Mouse (Mus musculus) liver, postnatal 0 days (tissue): Measurements from ENCODE around the gene Tuft1. TPM values are rescaled to one million over a fixed set of nuclear protein-coding genes. Genes with fewer than 3 reads are reported as not detected.
A peak's percentile ranks its signal among the peaks of the same experiment; 100 is the strongest.
"Not testable (repeated sequence)": the region's sequence is repeated elsewhere in the genome, so short reads cannot be mapped to it uniquely, and the experiment has no call there.

Experiments used
- ATAC-seq: fragments of 200-750 bp; cut with Nextera tagmentation; 2 replicates; pipeline ENCODE4 v1.8.0; 2017; ENCODE audit warnings: mild to moderate bottlenecking, moderate library complexity
- DNase-seq: peaks from one replicate; pipeline ENCODE4 v3.0.0-alpha.2; 2016
- H3K27ac ChIP-seq: fragments of 300-500 bp; sonication (generic); 2 replicates; pipeline ENCODE4 v1.5.1; 2014; ENCODE audit warnings: antibody characterized with exemption, moderate library complexity, mild to moderate bottlenecking, low read depth
- H3K27me3 ChIP-seq: fragments of 300-500 bp; sonication (generic); 2 replicates; pipeline ENCODE4 v1.6.1; 2014; ENCODE audit warnings: low read length, control low read depth, mixed read lengths; ENCODE audit not compliant: insufficient read depth
- H3K36me3 ChIP-seq: fragments of 300-500 bp; sonication (generic); replicated peaks from 2 replicates; pipeline ENCODE4 v1.6.1; 2014; ENCODE audit warnings: mild to moderate bottlenecking, control low read depth, low read length, moderate library complexity, mixed read lengths; ENCODE audit not compliant: insufficient read depth
- H3K4me1 ChIP-seq: fragments of 300-500 bp; sonication (generic); 2 replicates; pipeline ENCODE4 v1.6.1; 2014; ENCODE audit warnings: antibody characterized with exemption, mild to moderate bottlenecking, control low read depth; ENCODE audit not compliant: insufficient read depth
- H3K4me2 ChIP-seq: fragments of 300-500 bp; sonication (generic); 2 replicates; pipeline ENCODE4 v1.6.1; 2014; ENCODE audit warnings: low read depth, mild to moderate bottlenecking, low read length, moderate library complexity, mixed read lengths
- H3K4me3 ChIP-seq: fragments of 300-500 bp; sonication (generic); 2 replicates; pipeline ENCODE4 v1.5.1; 2014; ENCODE audit warnings: low read depth, low read length
- H3K9ac ChIP-seq: fragments of 300-500 bp; sonication (generic); replicated peaks from 2 replicates; pipeline ENCODE4 v1.6.1; 2014; ENCODE audit warnings: mild to moderate bottlenecking, moderate library complexity
- H3K9me3 ChIP-seq: fragments of 300-500 bp; sonication (generic); 2 replicates; pipeline ENCODE4 v1.6.1; 2016; ENCODE audit warnings: mild to moderate bottlenecking, control low read depth, low read length, mixed read lengths
- CTCF ChIP-seq: sonication (generic); IDR thresholded peaks from 2 replicates; pipeline ENCODE4 v1.5.1; 2016; ENCODE audit warnings: antibody characterized with exemption, low read depth
- EP300 ChIP-seq: IDR thresholded peaks from 2 replicates; pipeline ENCODE4 v1.6.1; 2016; ENCODE audit warnings: antibody characterized with exemption, low read depth, mild to moderate bottlenecking
- WGBS: fragments of 180-500 bp; shearing (Covaris S2); extraction: QIAGEN DNeasy Blood & Tissue Kit; methylation state at CpG from one replicate; pipeline ENCODE4 v1.1.7; 2014; ENCODE audit not compliant: insufficient replicate concordance; 5-methylcytosine and 5-hydroxymethylcytosine counted together
- polyA plus RNA-seq: library from polyadenylated mRNA; unstranded; fragments of >200 nt; fragmentation: Nextera tagmentation; extraction: Ambion mirVana; gene quantifications from 2 replicates; pipeline ENCODE4 v1.2.1, GENCODE M21; 2015

The Tuft1 gene
- polyA plus RNA-seq, result 7.5 and 8.1 TPM in 2 replicates

DNA sequence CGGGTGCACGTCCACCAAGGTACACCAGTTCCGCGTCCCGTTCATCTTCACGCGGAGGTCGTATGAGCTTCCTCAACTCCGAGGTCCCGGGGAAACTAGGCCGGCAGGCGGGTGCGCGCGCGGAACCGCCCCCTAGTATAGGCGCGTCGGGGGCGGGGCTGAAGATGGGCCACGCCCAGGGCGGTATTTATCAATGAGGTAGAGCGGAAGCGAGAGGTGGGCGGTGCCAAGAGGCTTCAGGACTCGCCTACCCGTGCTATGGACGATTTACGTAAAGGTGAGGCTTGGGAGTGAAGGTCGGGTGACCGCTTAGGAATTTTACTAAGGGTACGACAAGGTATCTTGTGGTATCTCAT is at the start of gene Tuft1:
Tuft1 (minus strand) TSS at position 133 of the 356 bp plus-strand sequence.
- not testable (repeated sequence) for H3K9me3 ChIP-seq, H3K27me3 ChIP-seq, H3K36me3 ChIP-seq, DNase-seq
- Histone ChIP-seq H3K9ac (peak within 1 kb of the TSS; percentile 59), H3K4me1 (peaks cover 13% of the 10 kb centered on the region), H3K4me2 (peak within 1 kb of the TSS; percentile 78), H3K27ac (peak within 1 kb of the TSS; percentile 69), H3K4me3 (peak within 1 kb of the TSS; percentile 54)
- ATAC-seq, result peak; percentile 97
- WGBS, result under 1% methylated on average over 16 of the region's 33 CpGs

DNA sequence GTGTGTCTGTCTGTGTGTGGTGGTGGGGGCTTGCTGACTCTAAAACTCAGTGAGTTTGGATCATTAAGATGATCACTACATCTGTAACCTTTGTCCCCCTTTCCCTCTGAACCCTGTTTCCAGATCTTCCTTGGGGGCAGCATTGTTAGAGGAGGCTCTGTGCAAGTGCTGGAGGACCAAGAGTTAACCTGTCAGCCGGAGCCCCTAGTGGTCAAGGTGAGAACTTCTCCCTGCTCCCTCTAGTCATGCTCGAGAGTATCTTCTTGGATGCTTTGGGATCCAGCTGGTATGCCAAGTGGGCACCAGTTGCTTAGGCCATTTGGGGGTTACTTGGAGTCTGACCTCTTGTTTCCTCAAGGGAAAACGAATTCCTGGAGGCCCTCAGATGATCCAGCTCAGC is 44.7 kb upstream of the Tuft1 start:
- not testable (repeated sequence) for H3K9me3 ChIP-seq, DNase-seq, H3K36me3 ChIP-seq, H3K27ac ChIP-seq, H3K9ac ChIP-seq, H3K4me2 ChIP-seq, H3K4me3 ChIP-seq, H3K27me3 ChIP-seq, H3K4me1 ChIP-seq
- WGBS, result 23% methylated on average over 3 of the region's 3 CpGs
- peak; percentile 51; the same call in 1 of the 2 replicates for ATAC-seq
- TF ChIP-seq CTCF, result peak; percentile 76

DNA sequence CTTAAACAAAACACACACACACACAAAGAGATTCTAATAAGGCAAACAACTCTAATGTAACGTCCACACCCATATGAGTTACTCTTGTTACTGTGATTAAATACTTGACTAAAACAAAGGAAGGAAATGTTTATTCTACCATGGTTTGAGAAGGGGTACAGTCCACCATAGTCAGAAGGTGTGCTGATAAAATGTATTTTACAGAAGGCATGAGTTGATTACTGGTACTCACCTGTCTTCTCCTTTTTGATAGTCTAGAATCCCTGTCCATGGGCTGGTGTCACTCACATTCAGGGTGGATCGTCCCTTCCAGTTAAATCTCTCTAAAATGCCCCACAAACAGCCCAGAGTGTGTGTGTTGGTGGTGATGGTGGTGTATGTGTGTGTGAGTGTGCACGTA is 44.2 kb upstream of the Tuft1 start:
- Histone ChIP-seq H3K9me3 (no peaks in the 10 kb centered on the region), H3K27me3 (no peaks in the 10 kb centered on the region), H3K4me1 (peaks cover 5% of the 10 kb centered on the region; the same call in 1 of the 2 replicates), H3K4me3 (no peak overlapping the region), H3K36me3 (no peaks in the 10 kb centered on the region), H3K27ac (peak overlapping the region; percentile 82), H3K4me2 (peak overlapping the region; percentile 15; the same call in 1 of the 2 replicates), H3K9ac (no peak overlapping the region)
- no peak for TF ChIP-seq CTCF
- no peak for TF ChIP-seq EP300
- ATAC-seq, result peak; percentile 55
- 66% methylated on average over 3 of the region's 3 CpGs for WGBS
- no peak for DNase-seq

- H3K9me3 ChIP-seq, H3K4me1 ChIP-seq, H3K4me3 ChIP-seq, H3K36me3 ChIP-seq, H3K9ac ChIP-seq, H3K27me3 ChIP-seq: not testable (repeated sequence)
- ATAC-seq, result peak; percentile 96
- WGBS, result 70% methylated on average over 5 of the region's 7 CpGs
- H3K27ac ChIP-seq, result peak overlapping the region; percentile 82
- TF ChIP-seq EP300, result peak; percentile 85
- DNase-seq, result peak; percentile 70
- peak overlapping the region; percentile 15; the same call in 1 of the 2 replicates for H3K4me2 ChIP-seq
Observed at GRCm38 (mm10) chr3:94702163-94702810, 43.6 kb upstream of the Tuft1 start.

GRCm38 (mm10) chr3:94696257-94696656 is 37.6 kb upstream of the Tuft1 start:
- not testable (repeated sequence) for H3K4me2 ChIP-seq, H3K27ac ChIP-seq, H3K4me3 ChIP-seq, H3K4me1 ChIP-seq, DNase-seq, H3K9ac ChIP-seq, H3K27me3 ChIP-seq, H3K36me3 ChIP-seq, ATAC-seq, H3K9me3 ChIP-seq
- WGBS, result 69% methylated on average over 4 of the region's 4 CpGs
- 0 out of 2 replicates have a peak, but pooled peaks have one; percentile 25 for TF ChIP-seq EP300

DNA sequence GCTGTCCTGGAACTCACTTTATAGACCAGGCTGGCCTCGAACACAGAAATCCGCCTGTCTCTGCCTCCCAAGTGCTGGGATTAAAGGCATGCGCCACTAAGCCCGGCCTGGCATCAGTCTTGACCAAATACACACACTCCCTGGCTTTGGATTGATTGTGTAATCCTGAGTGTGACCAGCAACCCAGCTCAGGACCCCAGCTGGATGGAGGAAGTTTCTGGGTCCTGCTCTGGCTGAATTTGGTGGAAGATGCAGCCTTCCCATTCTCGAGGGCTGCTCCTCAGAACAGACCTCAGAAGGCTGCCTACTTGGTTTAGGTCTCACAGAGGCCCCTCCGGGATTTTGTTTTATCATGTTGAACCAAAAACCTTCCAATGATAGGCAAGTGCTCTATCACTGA is 36.9 kb upstream of the Tuft1 start:
- 65% methylated on average over 6 of the region's 6 CpGs for WGBS
- H3K9ac ChIP-seq, H3K4me3 ChIP-seq, H3K4me2 ChIP-seq, H3K27ac ChIP-seq, H3K4me1 ChIP-seq, DNase-seq, H3K9me3 ChIP-seq, ATAC-seq, H3K36me3 ChIP-seq, H3K27me3 ChIP-seq: not testable (repeated sequence)

DNA sequence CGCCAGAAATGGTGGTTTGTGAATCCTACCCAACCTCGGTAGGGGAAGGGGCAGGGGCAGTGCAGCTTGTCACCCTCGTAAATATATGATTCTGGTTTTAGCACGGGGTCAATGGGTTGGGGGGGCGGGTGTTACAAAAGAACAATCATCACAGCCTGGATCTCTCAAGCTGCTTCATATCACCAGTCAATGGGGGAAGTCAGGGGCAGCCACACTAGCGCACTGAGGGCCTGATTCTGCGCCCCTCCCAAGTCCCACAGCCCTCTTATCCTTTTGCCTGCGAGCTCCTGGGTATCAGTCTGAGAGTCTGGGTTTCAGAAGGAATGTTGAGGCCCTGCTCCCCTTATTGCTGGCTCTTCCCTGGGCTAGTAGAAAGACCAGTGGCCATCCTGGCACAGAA is 35.2 kb upstream of the Tuft1 start:
- Histone ChIP-seq H3K4me2 (0 out of 2 replicates have a peak overlapping the region, but pooled peaks have one; percentile 38), H3K27ac (peak overlapping the region; percentile 68)
- not testable (repeated sequence) for H3K4me1 ChIP-seq, DNase-seq, H3K4me3 ChIP-seq, H3K27me3 ChIP-seq, H3K9me3 ChIP-seq, H3K36me3 ChIP-seq, H3K9ac ChIP-seq
- peak; percentile 35 for ATAC-seq
- WGBS, result 31% methylated on average over 5 of the region's 8 CpGs
